Mouse (Mus musculus) retina, adult 2 months (tissue): Measurements from ENCODE around the gene Tgif2.
A peak's percentile ranks its signal among the peaks of the same experiment; 100 is the strongest.
"Not testable (repeated sequence)": the region's sequence is repeated elsewhere in the genome, so short reads cannot be mapped to it uniquely, and the experiment has no call there.

Source experiments
- DNase-seq: peaks from one replicate; pipeline ENCODE4 v3.0.0-alpha.2; 2012; ENCODE audit warnings: low read depth, low spot score

The Tgif2 gene

DNA sequence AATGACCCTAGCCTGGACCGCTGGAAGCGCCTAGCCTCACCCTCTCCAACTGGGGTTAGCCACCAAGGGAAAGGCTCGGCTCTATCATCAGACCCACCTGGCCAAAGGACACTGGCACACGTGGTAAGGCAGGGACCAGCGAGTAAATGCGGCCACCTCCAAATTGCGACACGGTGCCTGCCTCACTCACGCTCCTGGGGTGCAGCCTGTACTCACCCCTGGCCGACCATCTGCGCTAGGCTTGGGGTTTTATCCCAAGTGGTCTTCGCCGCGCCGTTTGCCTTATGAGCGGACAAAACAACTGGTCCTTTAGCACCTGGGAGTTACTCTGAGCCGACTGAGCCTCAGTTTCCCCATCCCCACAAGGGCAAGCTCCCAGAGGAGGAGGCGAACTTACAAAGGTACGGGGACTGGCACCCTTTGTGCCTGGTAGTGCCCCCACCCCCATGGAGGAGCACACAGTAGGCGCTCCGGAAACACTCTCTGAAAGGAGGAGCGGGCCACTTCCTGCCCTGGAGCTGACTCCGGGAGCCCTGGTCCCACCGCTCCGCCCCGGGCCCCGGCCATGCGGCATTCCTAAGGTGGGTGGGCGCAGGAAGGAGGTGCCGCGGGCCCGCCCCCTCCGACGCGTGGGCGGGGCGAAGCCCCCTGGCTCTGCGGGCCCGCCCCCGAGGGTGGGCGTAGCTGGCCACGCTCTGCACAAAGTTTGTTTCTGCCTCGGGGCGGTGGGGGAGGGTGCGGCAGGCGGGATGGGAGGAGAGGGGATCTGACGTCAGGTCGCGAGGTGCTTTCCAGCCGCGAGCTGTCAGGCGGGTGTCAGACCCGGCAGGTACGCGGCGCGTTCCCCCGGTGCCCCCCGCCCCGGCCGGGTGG is at the start of gene Tgif2:
Gene Tgif2 (plus strand): TSS at position 689 of the 873 bp plus-strand sequence.
- no peak for DNase-seq

DNA sequence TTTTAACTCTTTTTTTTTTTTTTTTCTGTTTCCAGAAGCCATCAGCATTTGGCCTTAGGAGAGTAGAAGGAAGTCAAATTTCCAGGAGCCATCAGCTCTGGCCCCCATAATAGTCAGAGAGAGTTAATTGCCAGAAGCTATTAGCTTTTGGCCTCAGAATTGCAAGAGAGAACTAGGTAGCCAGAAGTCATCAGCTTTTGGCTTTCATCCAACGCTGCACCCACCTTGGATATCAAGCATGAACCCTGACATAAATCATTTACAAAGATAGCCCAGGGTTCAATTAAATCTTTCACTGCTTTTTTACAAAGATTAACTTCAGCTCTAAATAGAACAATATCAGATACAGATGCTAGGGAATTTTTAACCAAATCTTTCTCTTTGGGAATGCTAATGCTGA is 41.3 kb upstream of the Tgif2 start:
- no peak for DNase-seq

DNA sequence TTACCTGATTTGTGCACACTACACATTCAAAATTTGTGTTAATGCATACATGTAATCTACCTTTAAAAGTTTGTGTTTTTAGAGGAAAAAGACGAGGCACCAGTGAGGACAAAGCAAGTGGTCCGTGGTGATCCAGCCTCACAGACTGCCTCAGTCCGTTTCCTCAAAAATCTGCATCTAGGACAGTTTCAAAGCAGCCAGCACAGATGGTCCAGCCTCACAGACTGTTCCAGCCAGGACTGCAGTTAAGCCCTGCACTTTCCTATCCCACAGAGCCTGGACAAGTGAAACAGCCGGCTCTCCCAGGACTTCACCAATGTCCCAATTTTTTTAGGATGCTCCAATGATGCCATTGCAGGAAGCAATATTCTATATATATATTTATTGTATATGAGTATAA is 38.8 kb upstream of the Tgif2 start:
- no peak for DNase-seq

DNA sequence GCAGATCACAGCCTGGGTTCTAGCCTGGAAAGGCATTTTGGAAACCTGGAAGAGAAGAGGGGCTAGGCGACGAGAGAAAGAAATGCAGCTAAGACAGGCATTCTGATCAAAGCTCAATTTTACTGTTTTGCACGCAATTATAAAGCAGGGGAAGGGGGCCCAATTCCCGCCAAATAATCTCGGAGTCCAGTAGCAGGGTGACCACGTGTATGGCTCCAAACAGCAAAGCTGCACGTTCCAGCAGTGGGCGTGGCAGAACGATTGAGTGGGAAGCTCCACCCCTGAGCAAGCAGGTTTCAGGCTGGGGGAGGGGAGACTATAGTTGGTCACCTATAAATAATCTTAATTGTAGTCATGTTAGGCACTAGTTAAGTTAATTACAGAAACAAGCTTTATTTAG is 37.7 kb upstream of the Tgif2 start:
- DNase-seq = not testable (repeated sequence)

DNA sequence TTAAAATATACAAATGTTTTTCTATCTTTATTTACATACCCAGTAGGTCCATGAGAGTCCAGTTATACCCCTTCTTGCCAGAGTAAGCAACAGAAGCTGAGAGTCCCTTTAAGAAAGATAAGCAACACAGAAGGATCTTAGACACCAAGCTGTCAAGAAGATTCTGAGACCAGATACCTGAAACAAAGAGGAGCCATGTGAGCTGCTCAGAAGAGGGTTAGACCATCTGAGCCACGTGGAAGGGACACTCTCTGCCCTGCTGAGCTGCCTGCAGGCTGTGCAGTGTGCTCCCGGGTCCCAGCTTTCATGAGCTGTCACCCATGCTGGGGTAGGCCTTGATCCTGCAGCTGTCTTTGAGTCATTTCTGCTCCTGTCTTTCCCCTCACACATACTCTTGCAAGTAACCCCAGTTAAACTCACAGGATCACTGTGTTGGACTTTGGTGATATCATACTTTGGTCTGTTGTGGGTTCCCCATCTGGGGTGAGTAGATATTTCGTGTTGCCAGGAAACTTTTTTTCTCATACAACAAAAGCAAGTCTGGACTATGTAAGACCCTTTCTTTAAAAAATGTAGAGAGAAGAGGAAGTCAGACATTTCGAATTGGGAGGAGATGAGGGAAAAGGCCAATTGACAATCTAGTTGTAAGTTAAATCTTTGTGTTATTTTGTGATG is 36.0 kb upstream of the Tgif2 start:
- no peak for DNase-seq

DNA sequence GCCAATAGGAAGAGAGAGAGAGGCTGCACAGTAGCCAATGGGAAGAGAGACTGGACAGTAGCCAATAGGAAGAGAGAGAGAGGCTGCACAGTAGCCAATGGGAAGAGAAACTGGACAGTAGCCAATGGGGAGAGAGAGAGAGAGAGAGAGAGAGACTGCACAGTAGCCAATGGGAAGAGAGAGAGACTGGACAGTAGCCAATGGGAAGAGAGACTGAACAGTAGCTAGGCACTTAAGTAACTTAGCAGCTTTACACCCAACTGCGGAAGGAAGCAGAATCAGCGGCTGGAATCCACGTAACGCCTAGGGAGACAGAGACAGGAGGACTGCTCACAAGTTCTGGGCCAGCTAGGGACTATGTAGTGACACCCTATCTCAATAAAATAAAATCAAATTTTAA is 35.2 kb upstream of the Tgif2 start:
- no peak for DNase-seq

DNA sequence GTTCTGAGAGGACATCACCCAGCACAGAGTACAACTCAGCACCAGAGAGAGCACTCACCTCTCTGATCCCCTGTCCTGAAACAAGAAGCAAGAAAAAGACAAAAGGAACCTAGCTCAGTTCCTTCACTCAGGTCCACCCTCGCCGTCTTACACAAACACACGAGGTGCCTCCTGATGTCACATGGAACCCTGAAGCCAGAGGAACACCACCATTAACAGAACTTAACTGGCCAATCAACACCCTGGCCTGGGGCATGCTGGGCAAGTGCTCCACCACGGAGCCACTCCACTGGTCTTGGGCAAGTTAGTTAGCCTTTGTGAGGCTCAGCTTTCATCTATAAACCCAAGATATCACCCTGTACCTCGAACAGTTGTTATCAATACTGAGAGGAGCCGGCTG is 32.9 kb upstream of the Tgif2 start:
- DNase-seq = no peak

DNA sequence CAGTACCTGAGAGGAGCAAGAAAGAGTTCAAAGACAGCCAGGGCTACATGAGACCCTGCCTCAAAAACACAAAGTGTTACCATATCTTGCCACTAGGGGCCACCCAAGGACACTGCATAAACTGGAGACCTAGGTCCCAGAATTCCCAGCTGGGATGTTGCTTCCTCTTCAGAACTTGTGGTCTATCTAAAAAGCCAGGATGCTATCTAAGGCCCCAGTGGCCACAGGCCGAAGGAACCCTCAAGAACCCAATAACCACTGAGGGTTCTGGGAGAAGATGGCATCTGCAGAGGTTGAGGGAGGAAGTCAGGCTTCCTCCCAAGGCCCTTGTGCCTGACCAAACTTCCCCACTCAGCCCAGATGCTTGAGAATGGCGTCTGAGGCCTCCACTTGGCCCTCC is 30.2 kb upstream of the Tgif2 start:
- DNase-seq = peak; percentile 22

DNA sequence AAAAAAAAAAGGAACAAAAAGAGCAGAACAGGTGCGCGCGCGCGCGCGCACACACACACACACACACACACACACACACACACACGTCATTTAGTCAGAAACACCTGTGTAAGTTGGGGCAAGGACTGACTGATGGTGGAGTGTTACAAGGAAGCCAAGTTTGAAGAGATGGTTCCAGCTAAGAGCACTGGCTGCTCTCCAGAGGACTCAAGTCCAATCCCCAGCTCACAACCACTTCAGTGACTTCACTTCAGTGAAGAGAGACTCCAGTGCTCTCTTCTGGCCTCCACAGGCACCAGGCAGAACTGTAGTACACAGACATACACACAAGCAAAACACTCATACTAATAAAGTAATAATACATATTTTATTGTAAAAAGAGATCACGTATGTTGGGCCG is 29.1 kb upstream of the Tgif2 start:
- DNase-seq = no peak

DNA sequence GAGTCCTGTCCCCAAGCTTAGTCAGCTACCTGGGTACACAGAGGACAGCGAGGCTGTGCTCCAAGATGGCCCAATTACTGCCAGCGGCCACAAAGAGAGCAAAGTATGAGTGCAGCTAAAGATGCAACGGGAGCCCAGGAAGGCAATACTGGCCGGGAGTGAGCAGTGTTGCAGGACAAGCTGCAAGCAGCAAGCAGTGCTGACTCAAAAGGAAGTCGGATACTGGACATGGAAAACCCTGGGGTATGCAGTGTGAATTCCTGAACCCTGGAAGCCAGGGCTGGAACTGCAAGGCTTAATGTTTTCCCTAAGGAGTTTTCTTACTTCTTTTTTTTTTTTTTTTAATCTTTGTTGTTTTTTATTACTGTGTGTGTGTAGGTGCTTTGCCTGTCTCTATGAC is 28.3 kb upstream of the Tgif2 start:
- no peak for DNase-seq

DNA sequence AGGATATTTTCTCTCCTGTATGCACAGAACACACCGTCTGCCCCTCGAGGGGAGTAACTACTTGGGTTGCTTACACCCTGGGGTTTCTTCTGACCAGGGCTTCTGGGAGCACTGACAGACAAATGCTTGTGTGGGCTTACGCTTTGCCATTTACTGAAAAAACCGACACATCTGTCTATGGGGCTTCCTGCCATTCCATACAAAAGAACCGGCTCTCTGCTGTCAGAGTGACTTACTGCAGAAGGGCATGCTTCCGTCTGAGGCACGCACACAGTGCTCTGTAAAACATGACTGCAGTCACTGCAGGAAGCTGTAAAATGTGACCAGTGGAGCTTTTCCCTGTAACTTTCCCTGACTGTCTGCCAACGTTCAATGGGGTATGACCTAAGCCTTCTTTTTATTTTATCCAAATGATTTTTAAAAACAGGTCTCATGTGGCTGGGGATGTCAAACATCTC is 25.4 kb upstream of the Tgif2 start:
- no peak for DNase-seq

DNA sequence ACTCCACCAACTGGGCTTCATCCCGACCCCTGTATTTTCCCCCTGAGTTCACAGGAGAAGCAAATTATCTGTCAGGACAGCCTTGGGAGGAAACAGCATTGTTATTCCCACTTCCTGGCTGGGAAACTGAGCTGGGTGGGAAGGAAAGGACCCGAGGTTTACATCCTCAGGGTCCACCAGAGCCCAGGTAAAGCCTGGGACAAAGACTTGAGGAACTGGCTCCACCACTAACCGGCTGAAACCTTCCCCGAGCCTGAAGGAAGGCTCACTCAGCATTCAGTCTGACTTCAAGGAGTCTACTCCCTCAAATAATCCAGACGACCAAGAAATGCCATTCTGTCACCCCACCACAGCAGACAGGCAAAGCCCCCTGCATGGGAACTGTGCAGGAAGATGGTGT is 24.9 kb upstream of the Tgif2 start:
- no peak for DNase-seq

DNA sequence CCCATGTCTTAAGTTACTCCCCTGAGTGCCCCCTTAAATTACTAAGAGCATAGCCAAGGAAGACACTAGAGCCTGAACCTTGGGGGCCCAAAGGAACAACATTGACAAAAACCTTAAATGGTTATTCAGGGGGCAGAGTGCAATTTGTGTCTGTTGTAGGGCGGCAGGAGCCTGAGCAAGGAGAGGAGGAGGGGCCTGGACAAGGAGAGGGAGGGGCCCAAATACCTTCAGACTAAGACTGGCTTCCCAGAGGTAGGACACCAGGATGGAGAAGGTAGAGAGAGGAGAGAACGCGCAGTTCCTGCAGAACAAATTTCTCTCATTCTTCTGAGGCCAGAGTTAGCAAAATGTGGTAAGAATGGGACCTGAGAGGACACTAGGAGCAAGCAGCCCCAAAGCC is 24.4 kb upstream of the Tgif2 start:
- DNase-seq = no peak

DNA sequence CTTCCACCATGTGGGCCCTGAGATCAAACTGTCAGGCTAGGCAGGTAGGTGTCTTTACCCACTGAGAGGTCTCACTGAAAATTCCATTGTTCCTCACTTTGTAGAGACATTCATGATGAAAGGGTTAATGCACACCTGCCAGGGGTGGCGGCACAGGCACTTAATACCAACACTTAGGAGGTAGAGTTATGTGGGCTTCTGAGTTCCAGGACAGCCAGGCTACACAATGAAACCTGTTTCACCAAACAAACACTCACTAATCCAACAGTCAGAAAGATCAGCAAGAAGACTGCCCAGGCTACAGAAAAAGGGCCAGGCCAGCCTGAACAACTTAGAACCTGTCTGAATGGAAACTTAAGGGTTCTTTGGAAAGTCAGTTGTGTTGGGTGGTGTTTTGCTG is 23.7 kb upstream of the Tgif2 start:
- no peak for DNase-seq

DNA sequence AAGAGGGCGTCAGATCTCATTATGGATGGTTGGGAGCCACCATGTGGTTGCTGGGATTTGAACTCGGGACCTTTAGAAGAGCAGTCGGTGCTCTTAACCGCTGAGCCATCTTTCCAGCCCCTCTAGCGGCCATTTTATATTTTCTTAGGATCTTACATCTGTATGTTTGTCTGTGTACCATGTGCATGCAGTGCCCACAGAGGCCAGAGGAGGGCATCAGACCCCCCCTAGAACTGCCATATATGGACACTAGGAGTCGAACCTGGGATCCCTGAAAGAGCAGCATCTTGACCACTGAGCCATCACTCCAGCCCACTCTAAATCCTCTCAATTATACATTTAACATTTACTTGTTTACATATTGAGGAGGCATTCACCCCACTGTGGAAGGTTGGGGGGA is 14.7 kb upstream of the Tgif2 start:
- DNase-seq = not testable (repeated sequence)

DNA sequence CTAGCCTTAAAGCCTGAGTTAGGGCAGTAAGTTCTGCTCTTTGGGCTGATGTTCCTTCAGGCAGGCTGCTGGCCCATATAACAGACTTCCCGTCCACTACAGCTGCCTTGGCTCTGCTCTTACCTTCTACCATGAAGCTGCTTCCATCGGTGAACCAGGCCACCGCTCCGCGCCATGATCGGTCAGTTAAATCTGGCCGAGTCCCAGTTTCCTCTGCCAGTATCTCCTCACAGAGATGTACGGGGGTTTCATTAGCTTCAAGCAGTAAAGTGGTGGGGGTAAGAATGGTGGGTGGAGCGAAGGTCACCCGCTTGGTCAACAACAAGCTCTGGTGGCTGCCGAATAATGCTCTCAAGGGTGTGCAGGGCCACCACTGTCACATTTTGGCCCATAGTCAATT is 5.5 kb upstream of the Tgif2 start:
- DNase-seq = no peak

DNA sequence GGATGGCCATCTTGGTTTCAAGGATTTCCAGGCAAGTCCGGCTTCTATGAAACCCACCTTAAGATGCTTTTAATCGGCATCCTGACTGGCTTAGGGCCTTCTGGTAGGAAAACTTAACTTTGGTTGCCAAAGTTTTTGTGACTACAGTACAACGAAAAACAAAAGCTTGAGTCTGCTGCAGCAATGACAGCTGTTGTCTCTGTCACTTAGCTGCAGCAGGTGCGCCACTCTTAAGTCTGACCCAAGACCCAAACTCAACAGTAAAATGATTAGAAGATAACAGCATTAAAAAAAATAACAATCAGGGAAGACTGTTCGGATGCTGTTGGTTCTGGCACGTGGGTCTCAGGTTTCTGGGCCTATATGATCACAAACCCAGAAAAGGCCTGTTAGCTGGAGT is 968 bp upstream of the Tgif2 start:
- DNase-seq = no peak

DNA sequence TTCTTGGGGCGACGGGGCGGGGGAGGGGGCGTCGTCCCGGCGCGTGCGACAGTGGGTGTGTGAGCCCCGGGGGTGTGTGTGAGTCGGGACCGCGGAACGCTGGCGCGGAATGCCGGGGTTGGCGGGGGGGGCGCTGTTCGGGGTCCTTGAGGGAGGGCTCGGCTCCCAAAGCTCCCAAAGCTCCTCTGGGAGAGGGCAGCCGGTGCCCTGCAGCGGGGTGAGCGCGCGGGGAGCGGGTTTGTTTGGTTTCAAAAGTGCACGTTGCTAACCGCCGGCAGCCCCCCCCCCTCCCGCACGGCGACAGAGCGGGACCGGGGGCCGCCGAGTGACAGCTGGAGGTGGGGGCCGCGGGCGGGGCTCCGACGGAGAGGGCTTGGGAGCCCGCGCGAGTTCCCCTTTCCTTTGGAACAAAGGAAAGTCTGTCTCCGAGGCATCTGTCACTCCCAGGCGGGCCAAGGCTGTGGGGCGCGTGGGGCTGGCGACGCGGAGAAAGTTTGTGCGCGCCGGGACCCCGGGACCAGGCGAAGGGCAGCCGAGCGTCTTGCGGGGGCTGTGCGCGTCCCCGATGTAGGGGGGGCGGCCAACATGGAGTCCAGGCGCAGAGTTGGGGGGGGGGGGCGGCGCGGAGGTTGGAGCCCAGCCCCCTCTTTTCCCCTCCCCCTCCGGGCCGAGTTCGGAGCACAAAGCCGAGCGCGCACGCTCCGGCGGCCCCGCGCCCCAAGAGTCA is 657 bp downstream of the Tgif2 start:
- DNase-seq = no peak

DNA sequence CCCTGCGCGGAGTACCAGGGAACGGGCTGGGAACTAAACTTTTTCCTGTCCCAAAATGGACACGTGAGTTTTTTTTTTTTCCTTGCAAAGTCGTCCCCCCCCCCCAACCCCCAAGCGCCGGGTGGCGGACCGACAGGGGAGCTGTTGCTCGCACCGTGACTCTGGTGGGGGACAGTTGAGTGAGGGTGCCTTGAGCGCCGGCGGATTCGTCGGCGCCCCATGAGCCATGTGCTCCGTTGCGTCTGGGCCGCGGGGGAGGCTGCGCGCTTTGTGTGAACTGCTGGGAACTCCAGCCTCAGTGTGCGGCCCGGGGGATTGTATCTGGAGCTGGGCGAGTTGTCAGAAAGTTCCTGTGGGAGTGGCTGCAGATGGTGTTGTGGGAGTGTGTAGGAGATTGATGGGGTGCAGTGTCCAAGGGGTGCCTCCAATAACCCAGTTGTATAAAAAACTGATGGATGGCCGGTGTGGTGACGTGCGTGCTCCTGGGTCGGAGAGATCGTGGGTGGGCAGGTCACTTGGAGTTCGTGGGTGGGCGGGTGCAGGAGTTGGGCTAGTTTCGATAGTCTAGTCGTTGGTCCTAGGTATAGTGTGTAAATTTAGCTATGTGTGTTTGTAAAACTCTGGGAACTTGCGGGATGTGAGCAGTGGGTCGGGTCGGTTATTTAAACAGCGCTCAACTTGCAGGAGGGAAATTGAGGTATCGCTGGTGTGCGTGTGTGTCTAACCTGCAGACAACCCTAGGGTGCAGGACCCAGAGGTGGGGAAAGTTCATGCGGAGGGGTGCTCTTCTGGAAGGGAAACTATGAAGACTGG is 1.4 kb downstream of the Tgif2 start:
- DNase-seq = no peak

DNA sequence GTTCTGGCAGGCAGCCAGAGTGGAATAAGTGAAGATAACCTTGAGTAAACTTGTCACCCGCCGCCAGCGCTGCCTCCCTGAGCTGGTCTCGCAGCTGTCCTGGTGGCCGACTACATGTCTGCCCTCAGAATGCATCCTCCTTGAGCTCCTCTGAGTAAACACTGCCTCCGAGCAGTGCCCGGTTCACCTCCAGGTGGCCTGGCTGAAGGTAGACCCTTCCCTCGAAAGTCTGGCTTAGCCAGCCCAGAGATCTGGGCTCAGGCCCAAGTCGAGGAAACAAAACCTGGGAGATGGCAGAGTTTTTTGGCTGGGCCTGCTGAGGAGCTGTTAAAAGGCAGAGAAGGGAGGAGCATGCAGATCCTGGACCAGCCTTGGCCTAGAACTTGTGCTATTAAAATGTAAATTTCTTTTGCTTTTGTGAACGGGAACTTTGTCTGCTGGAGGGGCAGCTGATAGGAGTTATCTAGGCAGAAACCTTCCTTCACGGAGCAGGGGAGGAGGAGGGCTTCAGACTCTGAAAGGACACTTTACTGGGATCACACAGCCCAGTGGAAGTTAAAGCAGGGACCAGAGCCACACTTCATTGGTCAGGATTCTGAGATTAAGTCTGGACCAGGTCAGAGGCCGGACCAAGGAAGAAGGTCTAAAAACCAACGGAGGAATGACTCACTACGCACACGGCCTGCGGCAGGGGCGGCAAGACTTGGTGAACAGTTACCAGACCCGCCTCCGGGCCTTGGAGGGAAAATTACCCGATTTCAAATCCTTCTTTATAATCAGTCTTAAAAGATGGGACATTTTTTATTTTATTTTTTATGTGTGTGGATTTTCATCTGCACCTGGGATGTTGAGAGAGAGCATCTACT is 2.3 kb downstream of the Tgif2 start:
- no peak for DNase-seq

DNA sequence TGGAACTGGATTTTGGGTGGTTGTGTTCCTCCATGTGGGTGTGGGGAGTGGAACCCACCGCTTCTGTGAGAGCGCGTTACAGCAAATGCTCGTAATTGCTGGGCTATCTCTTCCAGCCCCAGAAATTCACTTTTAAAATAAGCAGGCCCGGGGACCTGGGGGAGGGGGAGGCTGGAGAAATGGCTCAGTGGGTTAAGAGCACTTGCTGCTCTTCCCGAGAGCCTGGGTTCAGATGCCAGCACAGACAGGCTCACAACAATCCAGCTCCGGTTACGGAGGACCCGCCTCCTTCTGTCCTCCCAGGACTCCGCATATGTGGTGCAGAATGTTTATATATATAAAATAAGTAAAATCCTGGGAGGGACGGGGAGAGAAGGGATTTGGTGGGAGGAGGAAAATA is 2.9 kb downstream of the Tgif2 start:
- no peak for DNase-seq
